Mouse (Mus musculus) ES-Bruce4 (cell line): ENCODE data around the gene Plac9b. TPM values are rescaled to one million over a fixed set of nuclear protein-coding genes. Genes with fewer than 3 reads are reported as not detected.
"Not testable (repeated sequence)": the region's sequence is repeated elsewhere in the genome, so short reads cannot be mapped to it uniquely, and the experiment has no call there.

ENCODE experiments used
- H3K27ac ChIP-seq: 2 replicates; pipeline ENCODE4 v1.5.1; 2012; ENCODE audit warnings: low read length, inconsistent platforms; ENCODE audit not compliant: insufficient read depth
- H3K27me3 ChIP-seq: 2 replicates; pipeline ENCODE4 v1.6.1; 2012; ENCODE audit warnings: mild to moderate bottlenecking, low read length, inconsistent platforms; ENCODE audit not compliant: control insufficient read depth, poor library complexity, insufficient read depth, severe bottlenecking
- H3K36me3 ChIP-seq: 2 replicates; pipeline ENCODE4 v1.6.1; 2012; ENCODE audit warnings: inconsistent platforms, mild to moderate bottlenecking, low read length, moderate library complexity; ENCODE audit not compliant: control insufficient read depth, poor library complexity, insufficient read depth, severe bottlenecking
- H3K4me1 ChIP-seq: one replicate; pipeline ENCODE4 v1.8.1; 2011; ENCODE audit warnings: low read length; ENCODE audit not compliant: control insufficient read depth, insufficient read depth
- H3K4me3 ChIP-seq: 2 replicates; pipeline ENCODE4 v1.5.1; 2011; ENCODE audit warnings: low read depth, mild to moderate bottlenecking, low read length
- H3K9ac ChIP-seq: 2 replicates; pipeline ENCODE4 v1.6.1; 2012; ENCODE audit warnings: low read depth, mild to moderate bottlenecking, inconsistent platforms; ENCODE audit not compliant: poor library complexity, severe bottlenecking
- H3K9me3 ChIP-seq: replicated peaks from 2 replicates; pipeline ENCODE4 v1.6.1; 2012; ENCODE audit warnings: mild to moderate bottlenecking, low read length, inconsistent platforms; ENCODE audit not compliant: control insufficient read depth, poor library complexity, insufficient read depth, severe bottlenecking
- polyA plus RNA-seq: library from polyadenylated mRNA; stranded (reverse); fragments of >200 nt; gene quantifications from 2 replicates; pipeline ENCODE4 v1.2.4, GENCODE M21; 2011; ENCODE audit warnings: low read depth; ENCODE audit not compliant: missing spikeins, insufficient read depth, insufficient read length

The Plac9b gene
- polyA plus RNA-seq, 1 experiment = 31.5 TPM

DNA sequence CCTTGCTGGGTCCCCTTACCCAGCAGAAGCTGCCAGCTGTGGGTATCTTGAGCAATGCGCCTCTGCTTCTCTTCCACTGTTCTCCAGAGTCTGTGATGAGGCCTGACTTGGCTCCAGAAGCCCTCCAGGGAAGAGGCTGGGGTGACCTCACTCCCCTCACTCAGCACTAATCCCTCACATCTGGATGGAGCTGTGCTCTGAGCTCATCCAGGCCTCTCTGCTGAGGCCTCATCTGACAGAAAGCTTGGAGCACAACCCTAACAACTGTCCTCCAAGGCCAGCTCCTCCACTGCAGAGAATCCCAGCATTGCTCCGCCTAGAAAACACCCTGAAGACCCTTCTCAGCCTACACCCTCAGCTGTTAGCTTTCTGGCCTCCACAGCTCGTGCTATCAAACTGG lies 8.3 kb downstream of the Plac9b start:
- not testable (repeated sequence) for H3K27ac ChIP-seq, H3K36me3 ChIP-seq, H3K27me3 ChIP-seq, H3K9me3 ChIP-seq, H3K9ac ChIP-seq, H3K4me1 ChIP-seq, H3K4me3 ChIP-seq

DNA sequence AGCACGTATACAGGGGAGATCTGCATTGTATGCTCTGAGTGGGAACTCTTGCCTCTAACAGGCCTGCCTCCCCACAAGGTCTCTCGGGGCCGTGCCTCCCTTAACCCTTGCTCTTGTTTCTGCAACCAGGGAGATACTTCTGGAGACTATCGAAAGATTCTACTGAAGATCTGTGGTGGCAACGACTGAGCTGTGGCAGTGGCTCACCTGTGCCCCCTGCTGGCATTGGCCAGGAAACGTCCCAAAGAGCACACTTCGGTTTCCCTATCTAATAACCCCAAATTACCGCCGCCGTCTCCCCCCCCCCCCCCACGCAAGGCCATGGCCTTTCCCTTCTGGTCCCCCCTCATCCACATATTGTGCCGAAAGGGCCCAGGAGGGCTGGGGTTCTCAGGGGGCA lies 17.0 kb downstream of the Plac9b start:
- H3K9me3 ChIP-seq, H3K4me3 ChIP-seq, H3K27me3 ChIP-seq, H3K4me1 ChIP-seq, H3K9ac ChIP-seq, H3K27ac ChIP-seq, H3K36me3 ChIP-seq: not testable (repeated sequence)

DNA sequence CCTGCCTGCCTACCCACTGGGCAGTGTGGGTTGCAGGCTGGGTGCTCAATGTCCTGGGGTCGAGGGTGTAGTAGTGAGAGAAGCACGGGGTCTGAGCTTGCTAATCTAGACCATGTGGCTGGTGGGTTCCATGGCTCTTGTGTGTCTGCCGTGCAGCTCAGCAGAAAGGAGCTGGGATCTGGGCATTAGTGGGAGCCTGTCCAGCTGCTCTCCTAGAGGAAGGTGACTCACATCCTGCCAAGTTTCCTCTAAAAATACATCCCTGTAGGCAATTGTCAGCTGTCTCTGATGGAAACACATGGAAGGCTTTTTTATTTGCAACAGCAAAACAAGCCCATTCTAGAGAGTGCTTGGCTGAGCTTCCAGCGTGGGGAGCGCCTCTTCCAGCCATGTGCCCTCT lies 19.9 kb downstream of the Plac9b start:
- H3K27ac ChIP-seq, H3K9me3 ChIP-seq, H3K27me3 ChIP-seq, H3K4me3 ChIP-seq, H3K36me3 ChIP-seq, H3K4me1 ChIP-seq, H3K9ac ChIP-seq: not testable (repeated sequence)

DNA sequence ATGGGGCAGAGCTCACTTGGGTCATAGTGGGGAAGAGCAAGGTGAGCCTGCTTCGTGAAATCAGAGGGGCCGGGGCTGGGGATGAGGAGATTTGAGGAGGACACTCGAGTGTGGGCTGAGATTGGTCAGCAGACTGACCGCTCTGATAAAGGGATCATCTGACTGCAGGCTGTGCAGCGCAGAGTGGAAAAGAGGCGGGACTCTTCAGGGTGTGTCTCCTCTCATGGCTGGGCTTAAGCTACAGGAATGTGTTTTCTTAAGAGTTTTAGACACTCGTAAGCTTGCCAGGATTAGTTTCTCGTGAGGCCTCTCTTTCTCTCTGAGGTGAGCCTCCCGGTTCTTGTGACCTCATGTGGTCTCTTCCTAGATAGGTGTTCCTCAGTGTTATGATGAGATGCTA lies 21.1 kb downstream of the Plac9b start:
- H3K27ac ChIP-seq, H3K4me3 ChIP-seq, H3K36me3 ChIP-seq, H3K9ac ChIP-seq, H3K9me3 ChIP-seq, H3K4me1 ChIP-seq, H3K27me3 ChIP-seq: not testable (repeated sequence)

DNA sequence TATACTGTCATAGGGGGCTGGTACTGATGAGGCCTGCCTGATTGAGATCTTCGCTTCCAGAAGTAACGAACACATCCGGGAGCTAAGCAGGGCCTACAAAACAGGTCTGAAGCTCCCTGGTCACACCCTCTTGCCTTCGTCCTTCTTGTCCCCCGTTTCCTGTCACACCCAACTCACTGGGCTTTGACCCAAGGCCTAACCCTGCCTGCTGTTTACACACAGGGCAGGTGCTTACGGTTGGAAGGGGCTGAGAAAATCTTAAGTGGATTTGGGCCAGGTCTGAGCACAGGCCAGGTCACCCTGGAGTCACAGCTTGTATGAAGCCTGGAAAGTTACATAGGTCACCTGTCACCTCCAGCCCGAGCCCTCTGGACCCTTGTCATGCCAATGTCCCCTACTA lies 26.2 kb downstream of the Plac9b start:
- H3K36me3 ChIP-seq, H3K4me3 ChIP-seq: not testable (repeated sequence)

DNA sequence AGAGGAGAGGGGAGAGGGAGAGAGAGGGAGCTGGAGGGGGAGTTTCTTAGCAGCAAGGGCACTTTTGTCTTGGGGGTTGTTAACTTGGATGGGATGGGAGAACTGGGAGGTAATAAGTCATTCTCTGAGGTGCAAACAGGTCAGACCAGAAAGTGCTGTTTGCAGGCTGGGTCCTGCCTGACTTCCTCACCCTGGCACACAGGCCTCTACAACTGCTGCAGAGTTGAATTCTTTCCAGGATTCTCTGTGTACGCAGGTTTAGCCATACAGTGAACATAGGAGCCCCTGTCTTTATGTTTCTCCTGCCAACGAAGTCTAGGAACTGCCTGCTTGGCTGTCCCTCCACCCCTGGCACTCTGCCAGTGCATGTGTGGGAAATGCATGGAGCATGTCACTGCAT lies 35.2 kb downstream of the Plac9b start:
- not testable (repeated sequence) for H3K9ac ChIP-seq, H3K9me3 ChIP-seq

More for the DNA sequence above, 26.2 kb downstream of the Plac9b start:
- H3K27me3 ChIP-seq, H3K4me1 ChIP-seq, H3K27ac ChIP-seq, H3K9ac ChIP-seq, H3K9me3 ChIP-seq: not testable (repeated sequence)

DNA sequence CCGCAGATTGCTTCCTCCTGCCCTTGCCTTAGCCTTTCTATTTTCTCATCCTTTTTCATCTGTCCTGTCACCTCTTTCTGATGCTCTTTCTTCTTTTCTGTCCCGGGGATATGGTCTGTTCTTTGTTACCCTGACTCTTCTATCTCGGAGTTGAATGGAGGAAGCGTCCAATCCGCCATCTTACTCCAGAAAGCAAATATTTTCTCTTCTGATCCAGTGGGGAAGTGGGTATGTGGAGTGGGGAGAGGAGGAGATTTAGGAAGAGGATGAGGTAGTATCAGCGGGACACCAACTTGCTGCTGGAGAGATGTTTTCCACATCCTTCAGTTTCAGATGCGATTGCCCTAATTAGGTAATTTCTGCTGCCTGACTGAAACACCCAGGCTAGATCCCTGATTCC lies 63.2 kb downstream of the Plac9b start:
- H3K27ac ChIP-seq, H3K4me3 ChIP-seq, H3K27me3 ChIP-seq, H3K9ac ChIP-seq, H3K36me3 ChIP-seq, H3K9me3 ChIP-seq, H3K4me1 ChIP-seq: not testable (repeated sequence)

More for the DNA sequence above, 35.2 kb downstream of the Plac9b start:
- not testable (repeated sequence) for H3K36me3 ChIP-seq, H3K27ac ChIP-seq, H3K4me3 ChIP-seq, H3K4me1 ChIP-seq, H3K27me3 ChIP-seq

DNA sequence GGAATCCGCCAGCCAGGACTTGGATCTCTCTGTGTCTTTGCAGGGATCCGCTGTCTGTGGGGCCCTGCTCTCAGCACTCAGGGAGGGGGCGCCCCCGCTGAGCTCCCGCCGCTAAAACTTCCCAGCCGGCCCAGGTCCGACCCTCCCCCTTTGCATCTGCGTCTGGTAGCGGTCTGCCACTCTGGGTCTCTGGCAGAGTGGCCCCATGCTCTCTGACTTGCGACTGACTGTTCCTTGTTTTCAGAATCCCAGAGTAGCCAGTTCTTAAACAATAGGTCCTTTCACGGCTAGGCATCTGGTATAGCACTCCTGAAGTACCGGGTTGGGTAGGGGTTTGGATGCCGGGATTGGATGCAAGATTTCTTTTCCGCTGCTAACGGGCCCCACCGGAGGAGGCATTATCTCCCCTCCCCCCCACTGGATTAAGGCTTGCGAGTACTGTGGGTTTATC lies 63.7 kb downstream of the Plac9b start:
- not testable (repeated sequence) for H3K27me3 ChIP-seq, H3K27ac ChIP-seq, H3K9me3 ChIP-seq, H3K4me1 ChIP-seq, H3K36me3 ChIP-seq, H3K4me3 ChIP-seq, H3K9ac ChIP-seq

DNA sequence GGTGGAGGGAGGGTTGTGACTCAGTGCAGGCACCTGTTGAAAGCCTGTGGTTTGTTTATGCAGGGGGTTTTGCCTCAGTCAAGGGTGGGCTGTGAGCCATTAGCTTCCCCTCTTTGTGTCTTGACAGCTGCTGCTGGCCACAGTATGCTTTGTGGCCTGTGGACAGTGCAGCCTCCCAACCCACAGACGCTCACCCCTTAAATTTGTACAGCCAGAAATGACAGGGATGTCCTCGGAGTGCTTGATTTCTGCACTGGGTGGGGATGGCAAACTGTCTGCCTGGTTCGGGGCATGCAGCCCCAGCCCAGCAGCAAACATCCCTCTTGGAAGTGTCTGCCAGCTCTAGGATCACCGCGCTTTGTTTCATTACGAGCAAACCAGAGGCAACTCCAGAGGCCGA lies 64.1 kb downstream of the Plac9b start, which contains the start of gene Duxbl2:
Gene Duxbl2, plus strand, starts transcription at position 200 of the 400 bp plus-strand sequence.
- H3K9ac ChIP-seq, H3K27me3 ChIP-seq, H3K9me3 ChIP-seq, H3K4me1 ChIP-seq, H3K4me3 ChIP-seq, H3K36me3 ChIP-seq, H3K27ac ChIP-seq: not testable (repeated sequence)
